In the genomic region with DNA sequence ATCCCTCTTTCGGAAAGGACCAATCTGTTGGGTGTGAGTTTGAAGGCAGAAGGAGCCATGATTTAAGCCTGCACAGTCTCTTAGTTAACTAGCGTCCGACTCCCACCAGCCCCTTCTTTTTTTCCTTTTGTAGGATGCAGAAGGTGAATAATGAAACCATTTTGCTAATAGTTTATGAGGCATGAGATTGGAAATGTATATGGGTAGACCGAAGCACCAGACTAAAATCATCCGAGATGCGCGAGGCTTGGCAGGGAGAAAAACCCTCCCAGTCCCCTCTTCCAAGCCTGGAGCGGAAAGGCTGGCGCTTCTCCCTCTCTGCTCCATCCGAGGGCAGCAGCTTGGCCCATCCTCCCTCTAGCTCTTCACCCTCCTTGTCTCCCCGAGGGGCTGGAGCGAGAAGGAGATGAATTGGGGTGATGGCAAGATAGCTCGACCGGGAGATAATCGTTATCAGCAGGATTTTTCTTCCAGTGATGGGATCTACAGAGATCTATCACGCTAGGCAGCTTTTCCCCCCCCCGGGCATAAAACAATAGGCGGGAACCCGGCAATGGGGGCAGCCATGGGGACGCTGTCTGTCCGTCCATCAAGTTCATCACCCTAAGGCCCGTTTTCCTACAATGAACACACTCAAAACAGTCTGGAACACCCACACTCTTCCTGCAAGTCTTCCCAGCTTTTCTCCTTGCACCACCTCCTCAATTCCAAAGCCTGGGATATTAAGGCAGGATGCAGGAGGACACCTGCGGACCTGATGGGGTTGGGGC, we compare ENCODE assay signal across 11 mouse cellular contexts. TPM values are rescaled to one million over a fixed set of nuclear protein-coding genes. Genes with fewer than 3 reads are reported as not detected.
A peak's percentile ranks its signal among the peaks of the same experiment; 100 is the strongest.
DNase-seq lines count a peak whose midpoint lies in the region; ATAC-seq and TF ChIP-seq lines count a peak whose summit lies in the region.
"Had no signal": no experiment of that assay in that cellular context is flagged by ENCODE, and none has a peak within 500 bp of the region (broad histone marks: within the 10 kb centered on the region; RNA-seq: fewer than 3 reads in every experiment).

No protein-coding gene starts in this region.

- H3K4me3 ChIP-seq in lung, embryonic 14.5 days (ENCODE audit: low read depth, low read length): 0 out of 2 replicates have a peak overlapping the region, but pooled peaks have one; percentile 8
- peak overlapping the region; percentile 7; the same call in 1 of the 2 replicates for H3K4me3 ChIP-seq in forebrain, embryonic 13.5 days
- no peak overlapping the region for H3K4me3 ChIP-seq in hindbrain, embryonic 16.5 days (ENCODE audit: low read length)
- H3K4me3 ChIP-seq in neural tube, embryonic 11.5 days (ENCODE audit: low read depth, low read length): no peak overlapping the region

- no peaks in the 10 kb centered on the region for H3K4me1 ChIP-seq in lung, embryonic 14.5 days (ENCODE audit: insufficient read depth)
- H3K4me1 ChIP-seq in forebrain, embryonic 13.5 days: peaks cover 64% of the 10 kb centered on the region
- peaks cover 47% of the 10 kb centered on the region for H3K4me1 ChIP-seq in hindbrain, embryonic 16.5 days (ENCODE audit: control insufficient read depth, insufficient read depth, low read depth, low read length)
- peaks cover 26% of the 10 kb centered on the region for H3K4me1 ChIP-seq in neural tube, embryonic 11.5 days (ENCODE audit: control insufficient read depth, insufficient read depth, low read length)

- no peak overlapping the region for H3K9ac ChIP-seq in lung, embryonic 14.5 days
- no peak overlapping the region for H3K9ac ChIP-seq in forebrain, embryonic 13.5 days
- H3K9ac ChIP-seq in hindbrain, embryonic 16.5 days (ENCODE audit: low read depth, low read length): no peak overlapping the region
- H3K9ac ChIP-seq in neural tube, embryonic 11.5 days (ENCODE audit: low read length): no peak overlapping the region

- no peak for ATAC-seq in lung, embryonic 14.5 days (ENCODE audit: insufficient read depth)
- no peak for ATAC-seq in forebrain, embryonic 13.5 days
- ATAC-seq in hindbrain, embryonic 16.5 days: no peak
- ATAC-seq in neural tube, embryonic 11.5 days (ENCODE audit: insufficient read depth, low FRiP score, low TSS enrichment): no peak

- no peak for TF ChIP-seq CTCF in lung, embryonic 14.5 days (IDR thresholded peaks at IDR 0.05; ENCODE audit: low read depth)

- no peak overlapping the region for H3K27ac ChIP-seq in lung, embryonic 14.5 days (ENCODE audit: low read depth)
- no peak overlapping the region for H3K27ac ChIP-seq in forebrain, embryonic 13.5 days
- no peak overlapping the region for H3K27ac ChIP-seq in hindbrain, embryonic 16.5 days (ENCODE audit: low read depth, low read length)
- no peak overlapping the region for H3K27ac ChIP-seq in neural tube, embryonic 11.5 days (ENCODE audit: low read depth, low read length)

- H3K4me2 ChIP-seq in lung, embryonic 14.5 days: no peak overlapping the region
- peak overlapping the region; percentile 38 for H3K4me2 ChIP-seq in forebrain, embryonic 13.5 days
- peak overlapping the region; percentile 22; the same call in 1 of the 2 replicates for H3K4me2 ChIP-seq in hindbrain, embryonic 16.5 days (ENCODE audit: low read length)
- no peak overlapping the region for H3K4me2 ChIP-seq in neural tube, embryonic 11.5 days (ENCODE audit: low read depth)

- H3K27me3 ChIP-seq in lung, embryonic 14.5 days (ENCODE audit: insufficient read depth, low read length): peaks cover 82% of the 10 kb centered on the region
- peaks cover 96% of the 10 kb centered on the region for H3K27me3 ChIP-seq in forebrain, embryonic 13.5 days
- H3K27me3 ChIP-seq in hindbrain, embryonic 16.5 days (replicated peaks; ENCODE audit: control insufficient read depth, insufficient read depth, low read length): peaks cover 17% of the 10 kb centered on the region
- H3K27me3 ChIP-seq in neural tube, embryonic 11.5 days (ENCODE audit: control insufficient read depth, insufficient read depth, low read length): peaks cover 76% of the 10 kb centered on the region

- H3K9me3 ChIP-seq in lung, embryonic 14.5 days (ENCODE audit: low read depth, low read length): no peaks in the 10 kb centered on the region
- no peaks in the 10 kb centered on the region for H3K9me3 ChIP-seq in forebrain, embryonic 13.5 days (replicated peaks)
- no peaks in the 10 kb centered on the region for H3K9me3 ChIP-seq in hindbrain, embryonic 16.5 days (ENCODE audit: control insufficient read depth, low read length)
- H3K9me3 ChIP-seq in neural tube, embryonic 11.5 days (ENCODE audit: control insufficient read depth, low read length): no peaks in the 10 kb centered on the region

- DNase-seq in lung, embryonic 14.5 days: peak; percentile 14
- DNase-seq in lung, postnatal 36 days: no peak
- peak; percentile 41 for DNase-seq in neural tube, embryonic 11.5 days (ENCODE audit: low spot score)
- no peak for DNase-seq in layer of hippocampus, postnatal 10 days (ENCODE audit: low spot score in 2 of 2)
- DNase-seq in layer of hippocampus, adult 9-11 months: no peak
- no peak for DNase-seq in cerebellum, postnatal 36 days
- DNase-seq: thymus, postnatal 14 days had no signal

- no peaks in the 10 kb centered on the region for H3K36me3 ChIP-seq in lung, embryonic 14.5 days (ENCODE audit: insufficient read depth)
- no peaks in the 10 kb centered on the region for H3K36me3 ChIP-seq in forebrain, embryonic 13.5 days (ENCODE audit: poor library complexity, severe bottlenecking)
- no peaks in the 10 kb centered on the region for H3K36me3 ChIP-seq in hindbrain, embryonic 16.5 days (ENCODE audit: control insufficient read depth, insufficient read depth, low read length)
- H3K36me3 ChIP-seq in neural tube, embryonic 11.5 days (ENCODE audit: control insufficient read depth, insufficient read depth, low read length): no peaks in the 10 kb centered on the region

- whole genome bisulfite sequencing in lung, embryonic 14.5 days: 4% methylated on average over 23 of the region's 23 CpGs
- 2% methylated on average over 23 of the region's 23 CpGs for WGBS in forebrain, embryonic 13.5 days
- whole genome bisulfite sequencing in hindbrain, embryonic 16.5 days: 5% methylated on average over 23 of the region's 23 CpGs
- 2% methylated on average over 23 of the region's 23 CpGs for WGBS in neural tube, embryonic 11.5 days

RNA-seq across cellular contexts. Expression of a gene that starts 2.1 kb away (rescaled TPM):
- 0.85 and 1.8 TPM in 2 replicates for polyA plus RNA-seq in lung, embryonic 14.5 days (2014; fragmentation: Nextera tagmentation; extraction: Ambion mirVana)
- polyA plus RNA-seq in forebrain, embryonic 13.5 days (2015; fragmentation: Nextera tagmentation; extraction: Ambion mirVana): 9.3 and 9.7 TPM in 2 replicates
- 38.6 and 39.7 TPM in 2 replicates for polyA plus RNA-seq in hindbrain, embryonic 16.5 days (2015; fragmentation: Nextera tagmentation; extraction: Ambion mirVana)
- 12.5 and 12.7 TPM in 2 replicates for polyA plus RNA-seq in neural tube, embryonic 11.5 days (2014; fragmentation: Nextera tagmentation; extraction: Ambion mirVana)
- total RNA-seq in layer of hippocampus, postnatal 10 days (2021): 10 to 100 TPM; 11.1 to 11.9 TPM
- total RNA-seq: common myeloid progenitor, adult 5-6 weeks; megakaryocyte, adult 5-6 weeks had no signal

Comparison
In these comparisons a context has a peak if more than half of its experiments do, and no peak if none do; other contexts are left out.
1. DNase-seq: peak in lung, embryonic 14.5 days (single experiment) and neural tube, embryonic 11.5 days (single experiment); none in lung, postnatal 36 days (single experiment), layer of hippocampus, postnatal 10 days (0 of 2), layer of hippocampus, adult 9-11 months (single experiment) and cerebellum, postnatal 36 days (0 of 2).
2. H3K4me2 ChIP-seq: peak in forebrain, embryonic 13.5 days (single experiment) and hindbrain, embryonic 16.5 days (single experiment); none in lung, embryonic 14.5 days (single experiment) and neural tube, embryonic 11.5 days (single experiment).
3. H3K4me3 ChIP-seq: peak in lung, embryonic 14.5 days (single experiment) and forebrain, embryonic 13.5 days (single experiment); none in hindbrain, embryonic 16.5 days (single experiment) and neural tube, embryonic 11.5 days (single experiment).